Mouse (Mus musculus): ENCODE data around the gene Eci2. TPM values are rescaled to one million over a fixed set of nuclear protein-coding genes. Genes with fewer than 3 reads are reported as not detected.
"Not testable (repeated sequence)": the region's sequence is repeated elsewhere in the genome, so short reads cannot be mapped to it uniquely, and the experiment has no call there.

Gene Eci2
- total RNA-seq (2021), result 10 to 100 TPM; 45.9 to 49.5 TPM

DNA sequence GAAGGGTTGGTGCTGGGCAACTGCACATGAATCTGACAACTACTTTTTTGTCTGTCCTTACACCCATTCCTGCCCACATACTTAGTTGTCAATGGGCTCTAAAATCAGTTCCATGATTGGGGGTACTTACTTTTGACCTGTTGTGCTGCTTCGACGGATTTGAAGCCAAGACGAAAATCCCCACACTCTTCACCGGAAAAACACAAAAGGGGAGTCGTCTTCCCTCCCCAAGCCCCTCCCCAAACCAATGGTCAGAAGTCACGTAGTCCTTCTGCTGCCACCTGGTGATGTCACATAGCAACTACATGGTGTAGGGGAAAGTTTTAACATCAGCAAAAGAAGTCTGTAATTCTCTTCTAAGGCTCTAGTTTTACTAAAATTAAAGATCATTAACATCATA, at the start of gene Eci2:
Gene Eci2, minus strand, starts transcription at position 218 of the 400 bp plus-strand sequence.
- peak in 1 of 2 experiments; percentile 25 for DNase-seq (ENCODE audit: extremely low spot score in 1 of 2, low spot score in 1 of 2)

DNA sequence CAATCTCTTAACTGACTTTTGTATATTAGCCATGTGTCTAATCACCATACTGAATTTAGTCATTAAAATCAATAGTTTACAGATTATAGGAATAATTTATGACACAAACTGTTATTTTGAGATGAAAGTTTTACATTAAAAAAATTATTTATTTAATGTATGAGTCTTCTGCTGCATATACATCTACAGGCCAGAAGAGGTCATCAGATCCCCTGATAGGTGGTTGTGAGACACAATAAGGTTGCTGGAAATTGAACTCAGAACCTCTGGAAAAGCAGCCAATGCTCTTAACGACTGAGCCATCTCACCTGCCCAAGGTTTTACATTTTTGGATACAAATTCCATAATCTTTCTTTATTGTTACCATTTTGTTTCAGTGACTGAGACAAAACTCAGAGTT, 48.0 kb upstream of the Eci2 start:
- no peak for DNase-seq (ENCODE audit: extremely low spot score in 1 of 2, low spot score in 1 of 2)

DNA sequence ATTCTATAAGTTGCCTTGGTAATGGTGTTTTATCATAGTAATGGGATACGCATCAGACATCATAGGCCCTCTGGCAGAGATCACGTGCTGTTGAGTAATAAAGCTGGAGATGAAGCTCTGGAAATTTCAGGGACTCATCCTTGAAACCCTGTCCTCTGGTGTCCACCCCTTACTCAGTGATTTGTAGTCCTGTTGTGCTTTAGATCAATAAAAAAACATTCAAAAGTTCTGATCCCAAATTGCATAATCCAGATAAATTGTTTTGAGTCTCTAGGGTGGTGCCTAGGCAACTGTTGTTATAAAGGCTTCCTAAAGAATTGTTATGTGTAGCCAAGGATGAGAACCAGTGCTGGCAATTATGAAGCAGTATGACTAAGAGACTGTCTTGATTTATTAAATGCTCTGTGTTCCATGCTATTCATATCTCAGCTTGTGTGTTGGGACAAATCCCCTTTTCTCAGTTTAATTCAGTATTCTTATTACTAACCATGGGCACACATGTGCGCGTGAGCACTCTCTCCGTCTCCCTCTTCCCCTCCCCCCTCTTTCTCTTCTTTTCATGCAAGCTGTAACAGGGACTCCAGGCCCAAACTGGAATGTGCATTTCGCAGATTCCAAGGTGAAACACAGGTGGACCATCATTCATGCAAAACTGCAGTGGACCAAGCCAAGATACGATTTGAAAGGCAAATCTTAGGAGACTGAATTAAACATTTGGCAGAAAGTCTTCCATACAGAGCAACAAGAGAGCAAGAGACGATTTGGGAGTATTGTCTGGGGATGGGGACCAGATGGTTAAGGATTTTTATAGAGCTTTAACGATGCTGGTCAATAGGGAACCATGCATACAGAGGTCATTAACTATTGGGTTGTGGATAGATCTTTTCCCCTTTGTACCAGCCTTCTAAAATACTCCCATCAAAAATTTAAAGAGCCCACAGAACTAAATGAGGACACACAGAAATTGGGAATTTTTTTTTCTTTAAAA, 43.9 kb upstream of the Eci2 start:
- no peak for DNase-seq (ENCODE audit: extremely low spot score in 1 of 2, low spot score in 1 of 2)

DNA sequence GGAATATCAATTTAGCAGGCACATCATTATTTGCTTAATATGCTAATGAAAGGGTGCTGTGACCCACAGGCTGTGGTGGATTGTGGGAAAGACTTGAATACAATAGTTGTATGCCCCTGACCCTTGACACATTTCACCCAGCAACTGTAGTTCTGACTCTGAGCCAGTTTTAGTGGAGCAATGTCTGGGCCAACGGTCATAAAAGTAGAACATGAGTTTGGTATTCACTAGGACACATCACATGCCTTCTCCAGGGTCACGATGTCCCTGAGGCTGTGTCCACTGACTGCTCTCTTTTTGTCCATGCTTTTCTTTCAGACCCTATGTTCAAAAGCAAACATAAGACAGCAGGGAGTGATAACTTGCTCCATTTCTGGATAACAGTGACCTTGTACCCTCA, 40.2 kb upstream of the Eci2 start:
- no peak for DNase-seq (ENCODE audit: extremely low spot score in 1 of 2, low spot score in 1 of 2)

DNA sequence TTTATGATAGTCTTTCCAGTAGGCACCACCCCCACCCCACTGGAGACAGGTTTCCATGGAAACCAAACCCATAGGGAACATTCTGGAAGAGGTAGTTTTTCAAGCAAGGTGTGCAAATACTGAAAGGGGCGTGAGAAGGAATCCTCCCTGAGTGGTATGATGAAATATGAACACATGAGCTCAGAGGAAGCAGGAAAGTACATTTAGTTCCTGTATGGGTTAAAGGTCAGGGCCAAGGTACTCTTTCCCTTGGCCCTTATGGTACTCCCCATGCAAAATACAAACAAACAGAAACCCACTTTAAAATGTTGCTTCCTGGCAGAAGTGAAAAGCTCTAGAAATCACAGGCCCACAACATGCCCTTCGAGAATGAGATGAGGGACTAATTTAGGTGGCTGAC, 39.1 kb upstream of the Eci2 start:
- DNase-seq (ENCODE audit: extremely low spot score in 1 of 2, low spot score in 1 of 2), result no peak

DNA sequence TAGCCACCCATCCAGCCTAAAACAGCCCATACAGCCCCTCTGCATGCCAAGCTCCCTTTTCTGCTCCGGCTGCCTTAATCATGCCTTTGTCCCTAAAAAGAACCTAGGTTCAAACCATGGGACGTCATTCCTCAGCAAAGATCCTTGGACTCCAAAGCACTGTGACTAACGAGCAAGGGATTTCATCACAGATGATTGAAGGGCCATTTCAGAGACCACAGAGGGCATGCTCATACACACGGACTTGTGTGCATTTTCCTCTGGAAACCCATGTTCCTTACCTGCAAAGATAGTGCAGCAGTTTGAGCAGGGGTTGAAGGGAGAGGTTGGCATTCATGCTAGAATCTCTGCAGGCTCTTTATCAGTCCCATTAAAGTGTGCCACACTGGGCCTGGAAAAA, 37.5 kb upstream of the Eci2 start:
- no peak for DNase-seq (ENCODE audit: extremely low spot score in 1 of 2, low spot score in 1 of 2)

DNA sequence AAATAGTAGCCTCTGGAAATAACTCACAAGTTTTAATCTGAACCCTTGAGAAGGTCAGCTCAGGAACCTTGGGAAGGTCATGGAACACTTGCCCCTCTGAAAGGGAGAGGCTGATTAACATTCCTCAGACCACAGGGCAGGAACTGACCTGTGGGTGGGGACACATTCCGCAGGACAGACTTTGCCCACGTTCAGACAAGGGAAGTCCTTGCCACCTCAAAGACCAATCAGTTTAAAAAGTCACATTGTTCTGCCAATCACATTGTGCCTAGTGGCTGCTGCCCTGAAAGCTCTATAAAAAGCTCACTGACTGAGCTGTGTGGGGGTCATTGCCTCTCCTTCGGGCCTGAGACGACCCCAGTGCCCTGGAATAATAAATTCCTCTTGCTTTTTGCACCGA, 31.2 kb upstream of the Eci2 start:
- DNase-seq (ENCODE audit: extremely low spot score in 1 of 2, low spot score in 1 of 2), result no peak

DNA sequence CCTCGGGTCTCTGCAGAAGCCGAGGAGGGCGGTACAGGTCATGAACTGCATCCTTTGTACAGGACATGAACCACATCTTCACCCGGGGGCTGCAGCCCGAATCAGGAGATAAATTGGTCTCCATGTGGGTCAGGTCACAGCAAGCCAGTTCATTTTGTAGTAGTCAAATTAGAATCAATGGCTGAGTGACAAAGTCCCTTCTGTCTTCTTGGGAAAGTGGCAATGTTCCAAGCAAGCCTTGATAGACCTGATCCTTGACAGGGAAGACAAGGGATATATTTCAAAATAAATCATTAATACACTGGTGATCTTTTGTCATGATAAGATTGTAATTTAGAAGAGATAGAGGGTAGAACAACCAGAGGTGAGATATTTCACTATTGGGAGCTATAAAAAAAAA, 9.6 kb upstream of the Eci2 start:
- no peak for DNase-seq (ENCODE audit: extremely low spot score in 1 of 2, low spot score in 1 of 2)

DNA sequence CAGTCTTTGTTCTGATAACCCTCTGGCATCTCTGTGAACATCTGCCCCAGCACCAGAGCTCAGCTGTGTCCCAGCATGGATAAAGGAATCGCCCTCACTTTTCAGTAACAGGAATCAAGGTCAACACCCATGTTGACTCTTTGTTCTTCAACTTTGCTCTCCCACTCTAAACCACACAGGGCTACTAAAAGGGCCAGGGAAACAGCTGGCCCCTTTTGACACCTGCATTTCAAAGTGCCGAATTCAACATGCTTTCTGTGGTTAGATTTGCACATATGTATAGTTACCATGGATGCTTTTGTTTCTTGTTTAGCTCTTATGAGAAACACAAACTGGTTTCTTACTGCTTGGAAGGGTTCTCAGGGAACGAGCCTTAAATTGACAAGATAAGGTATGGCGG, 8.8 kb upstream of the Eci2 start:
- DNase-seq (ENCODE audit: extremely low spot score in 1 of 2, low spot score in 1 of 2), result no peak

DNA sequence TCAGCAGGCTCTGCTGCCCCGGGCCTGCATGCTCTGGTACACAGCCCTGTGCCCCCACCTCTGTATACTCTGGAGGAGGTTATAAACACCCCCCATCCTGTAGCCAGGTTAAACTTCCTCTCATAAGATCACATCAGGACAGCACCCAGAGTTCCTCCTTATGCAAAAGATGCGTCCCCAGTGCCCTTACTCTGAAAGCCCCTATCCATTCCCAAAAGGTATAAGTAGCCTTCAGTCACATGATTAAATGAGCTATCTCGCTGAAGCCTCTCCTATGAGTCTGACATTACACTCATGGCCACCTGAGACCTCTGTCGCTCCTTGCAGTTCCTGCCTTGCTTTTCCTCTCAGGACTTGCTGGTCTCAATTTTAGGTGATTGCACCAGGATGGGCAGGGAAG, 6.7 kb upstream of the Eci2 start:
- DNase-seq (ENCODE audit: extremely low spot score in 1 of 2, low spot score in 1 of 2), result no peak

DNA sequence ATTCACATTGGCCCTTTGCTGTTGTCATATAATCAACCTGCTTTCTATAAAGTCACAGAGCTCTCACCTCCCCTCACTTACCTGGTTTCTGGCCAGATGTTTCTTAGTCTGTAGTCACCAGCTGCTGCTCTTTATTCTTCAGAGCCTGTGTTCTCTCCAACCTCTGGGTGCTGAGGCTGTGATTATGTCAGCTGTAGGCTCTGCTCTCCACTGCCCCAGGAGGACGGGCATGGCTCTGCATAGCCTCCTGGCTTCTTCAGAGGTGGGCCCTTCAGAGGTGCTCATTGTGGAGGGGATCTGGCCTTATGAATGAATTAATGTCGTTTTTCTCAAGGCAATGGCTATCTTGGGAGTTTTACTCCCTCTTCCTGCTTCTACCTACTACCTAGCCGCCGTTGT, 4.8 kb upstream of the Eci2 start:
- DNase-seq (ENCODE audit: extremely low spot score in 1 of 2, low spot score in 1 of 2), result no peak

DNA sequence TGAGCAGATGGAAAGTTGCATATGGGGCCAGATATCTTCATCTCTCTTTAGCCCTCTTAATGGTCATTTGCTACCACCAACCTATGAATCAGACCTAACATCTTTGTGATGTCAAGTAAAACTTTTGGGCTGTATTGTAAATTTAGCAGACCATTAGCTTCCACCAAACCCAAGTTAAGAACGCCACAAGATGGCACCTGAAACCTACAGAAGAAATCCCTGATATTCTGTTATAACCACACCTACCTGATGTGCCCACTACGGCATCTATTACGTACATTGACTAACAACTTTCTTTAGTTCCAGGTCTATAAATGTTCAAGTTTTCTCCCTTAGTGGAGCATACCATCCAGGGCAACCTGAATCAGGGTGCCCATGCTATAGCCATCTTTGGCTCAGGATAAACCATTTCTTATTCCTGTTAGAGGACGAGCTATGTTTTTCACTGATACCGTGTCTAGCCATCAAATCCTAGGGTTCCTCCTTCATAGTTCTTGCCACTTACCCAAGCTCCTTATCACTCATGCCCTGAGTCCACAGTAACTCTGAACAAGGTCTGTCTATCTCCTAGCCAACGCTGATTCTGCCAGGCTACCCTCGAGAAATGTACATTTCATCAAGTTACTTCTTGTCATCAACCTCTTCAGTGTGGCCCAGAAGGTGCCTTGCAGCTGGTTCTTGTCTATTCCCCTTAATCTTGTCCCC, 4.2 kb upstream of the Eci2 start:
- DNase-seq (ENCODE audit: extremely low spot score in 1 of 2, low spot score in 1 of 2), result no peak

DNA sequence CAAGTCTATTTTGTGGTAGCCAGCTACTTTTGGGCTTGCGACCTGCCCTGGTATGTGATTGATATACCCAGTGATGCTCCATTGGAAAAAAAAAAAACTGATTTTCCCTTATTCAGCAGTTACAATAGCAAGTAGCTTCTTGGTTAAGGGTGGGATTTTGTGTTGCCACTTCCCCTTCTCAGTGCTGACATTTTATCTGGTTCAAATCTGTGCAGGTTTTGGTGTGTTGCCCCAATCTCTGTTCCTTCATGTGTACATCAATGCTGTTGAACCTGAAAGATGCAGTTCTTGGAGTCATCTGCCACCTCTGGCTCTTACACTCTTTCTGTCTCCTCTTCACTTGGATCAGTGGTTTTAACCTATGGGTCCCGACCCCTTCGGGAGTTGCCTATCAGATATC, 1.5 kb upstream of the Eci2 start:
- no peak for DNase-seq (ENCODE audit: extremely low spot score in 1 of 2, low spot score in 1 of 2)

DNA sequence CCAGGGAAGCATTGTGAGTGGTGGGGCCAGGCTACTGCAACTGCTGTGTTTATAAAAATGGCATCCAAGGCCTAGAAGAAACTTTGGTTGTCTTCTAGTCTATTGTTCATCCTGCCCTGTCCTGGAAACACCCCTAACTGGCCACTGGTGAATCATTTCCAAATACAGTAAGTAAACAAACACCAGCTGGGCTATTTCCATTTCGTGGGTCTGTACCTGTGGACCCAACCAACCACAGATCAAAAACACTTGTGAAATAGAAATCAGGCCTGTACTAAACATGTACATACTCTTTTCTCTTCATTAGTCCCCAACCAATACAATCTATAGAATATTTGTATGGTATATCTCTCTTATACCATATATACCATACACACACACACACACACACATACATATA, 3.5 kb downstream of the Eci2 start:
- DNase-seq (ENCODE audit: extremely low spot score in 1 of 2, low spot score in 1 of 2), result not testable (repeated sequence)

DNA sequence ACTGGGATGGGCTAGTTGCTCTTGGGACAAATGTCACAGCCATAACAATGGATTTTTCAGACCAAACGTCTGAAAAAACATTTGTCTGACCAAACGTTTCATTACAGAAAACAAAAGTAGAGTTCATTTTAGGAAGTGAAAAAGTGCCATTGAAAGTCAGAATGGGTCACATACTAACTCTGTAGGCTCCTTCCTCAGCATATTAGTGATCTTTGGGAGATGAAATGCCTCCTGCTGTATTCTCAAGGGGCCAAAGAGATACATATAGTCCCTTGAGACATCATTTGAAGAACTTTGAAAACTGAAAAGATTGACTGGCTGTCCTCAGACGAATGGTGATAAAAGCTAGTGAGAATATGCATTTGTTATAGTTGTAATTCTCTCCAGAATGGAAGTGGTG, 6.5 kb downstream of the Eci2 start:
- DNase-seq (ENCODE audit: extremely low spot score in 1 of 2, low spot score in 1 of 2), result no peak

DNA sequence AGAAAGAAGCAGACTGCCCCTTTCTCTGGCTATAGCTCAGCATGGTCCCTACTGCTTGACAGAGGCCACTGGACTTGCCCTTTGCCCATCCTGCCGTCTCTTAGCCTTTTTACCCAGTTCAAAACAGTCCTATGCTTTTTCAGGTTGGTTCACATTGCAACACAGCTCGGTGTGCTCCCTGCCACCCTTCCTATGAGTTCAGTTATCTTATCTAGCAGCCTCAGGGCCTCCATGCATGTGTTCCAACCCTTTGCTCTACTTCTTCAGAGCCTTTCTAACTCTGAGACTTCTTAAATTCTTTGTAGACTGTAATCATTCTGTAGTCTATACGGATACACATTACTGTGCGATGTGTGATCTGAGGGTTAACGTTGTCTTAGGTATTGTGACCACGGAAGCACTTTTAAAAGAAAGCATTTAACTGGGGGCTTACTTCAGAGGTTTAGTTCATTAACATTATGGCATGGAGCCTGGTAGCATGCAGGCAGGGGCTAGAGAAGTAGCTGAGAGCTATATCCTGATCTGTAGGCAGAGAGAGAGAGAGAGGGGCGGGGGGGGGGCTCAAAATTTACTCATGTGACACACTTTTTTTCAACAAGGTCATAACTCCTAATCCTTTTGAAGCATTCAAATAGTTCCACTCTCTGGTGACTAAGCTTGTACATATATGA, 7.9 kb downstream of the Eci2 start:
- no peak for DNase-seq (ENCODE audit: extremely low spot score in 1 of 2, low spot score in 1 of 2)

DNA sequence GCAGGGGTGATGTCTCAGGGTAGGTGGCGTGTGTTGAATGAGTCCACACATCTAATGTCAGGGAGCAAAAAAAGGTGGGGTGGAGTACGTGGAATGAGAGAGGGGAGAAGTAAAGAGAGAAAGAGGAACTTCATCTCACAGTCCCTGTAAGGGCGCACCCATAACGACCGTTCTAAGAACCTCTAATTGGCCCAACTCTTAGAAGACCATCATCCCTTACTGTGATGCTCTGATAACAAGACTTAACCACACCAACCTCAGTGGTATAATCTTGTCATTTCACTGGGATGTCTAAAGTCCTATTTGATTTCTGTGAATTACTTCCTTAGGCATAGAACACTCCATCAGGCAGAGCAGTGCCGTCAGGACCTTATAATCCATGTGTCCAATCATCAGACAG, 9.5 kb downstream of the Eci2 start:
- DNase-seq (ENCODE audit: extremely low spot score in 1 of 2, low spot score in 1 of 2), result no peak

DNA sequence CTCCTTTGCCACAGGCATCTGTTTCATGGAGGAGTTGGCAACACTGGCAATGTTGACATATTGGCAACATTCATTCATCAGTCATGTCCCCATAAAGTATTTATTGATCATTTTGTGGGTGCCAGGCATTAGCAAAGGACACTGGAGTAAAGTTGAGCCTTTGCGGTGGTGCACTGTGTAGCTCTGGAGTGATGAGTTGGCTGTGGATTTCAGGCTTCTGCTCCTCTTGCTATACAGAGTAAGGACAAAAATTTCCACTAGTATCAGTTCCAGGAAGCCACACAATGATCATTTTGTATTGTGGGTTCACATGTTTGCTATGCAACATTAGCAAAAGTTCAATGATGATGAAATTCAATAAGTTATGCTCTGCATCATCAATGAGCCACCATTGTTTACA, 10.8 kb downstream of the Eci2 start:
- DNase-seq (ENCODE audit: extremely low spot score in 1 of 2, low spot score in 1 of 2), result no peak

DNA sequence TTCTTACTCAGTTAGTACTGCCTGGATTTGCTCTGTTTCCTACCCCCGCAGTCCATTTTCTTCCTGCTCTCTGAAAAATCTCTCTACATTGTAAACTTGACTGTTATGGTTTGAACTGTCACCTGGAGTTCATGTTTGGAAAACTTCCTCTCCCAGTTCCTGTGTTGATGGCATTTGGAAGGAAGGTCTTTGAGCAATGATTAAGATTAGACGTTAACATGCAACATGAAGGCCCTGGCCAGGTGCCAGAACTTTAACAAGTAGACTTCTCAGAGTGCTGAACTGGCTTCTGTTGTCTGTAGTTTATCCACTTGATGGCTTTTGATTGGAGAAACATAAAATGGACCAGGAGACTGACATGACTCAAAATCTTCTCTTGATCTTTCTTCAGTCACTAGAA, 31.0 kb downstream of the Eci2 start:
- DNase-seq (ENCODE audit: extremely low spot score in 1 of 2, low spot score in 1 of 2), result no peak

DNA sequence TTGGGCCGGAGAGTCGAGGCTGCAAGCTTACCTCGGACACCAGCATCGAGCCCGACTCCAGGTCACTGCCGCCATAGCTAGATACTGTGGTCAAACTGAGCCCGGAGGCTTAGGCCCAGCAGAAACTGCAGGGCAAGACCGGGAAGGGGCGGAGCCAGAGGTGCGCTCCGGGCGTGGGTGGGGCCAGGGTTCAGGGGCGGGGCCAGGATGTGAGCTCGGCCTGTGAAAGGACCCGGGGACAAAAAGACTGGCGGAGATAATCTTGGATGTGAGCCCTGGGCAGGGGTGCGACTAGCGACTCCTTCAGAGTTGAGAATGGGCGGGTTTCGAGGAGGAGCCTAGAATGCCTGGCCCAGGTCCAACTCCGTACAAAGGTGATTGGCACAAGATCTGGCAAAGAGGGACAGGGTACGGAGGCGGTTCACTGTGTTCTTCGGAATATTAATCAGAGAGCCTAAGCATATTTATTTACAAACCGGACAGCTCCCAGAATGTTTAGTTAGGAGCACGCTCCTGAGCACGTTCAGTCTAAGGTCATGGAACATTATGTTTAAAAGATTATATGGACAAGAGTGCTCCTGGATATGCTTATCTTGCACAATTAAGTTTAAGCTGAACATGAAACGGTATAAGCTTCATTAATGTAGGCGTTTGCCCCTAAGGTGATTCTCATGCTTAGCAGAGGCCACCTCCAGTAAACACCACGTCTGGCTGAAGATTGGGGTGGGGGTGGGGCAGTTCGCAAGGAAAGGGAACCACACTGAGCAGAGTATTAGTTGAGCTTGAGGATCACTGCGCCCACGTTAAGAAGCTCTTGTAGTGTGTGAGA, 32.7 kb downstream of the Eci2 start:
- peak; percentile 74 to 75 for DNase-seq (ENCODE audit: extremely low spot score in 1 of 2, low spot score in 1 of 2)
